Mouse (Mus musculus) small intestine, adult 2 months (tissue): ENCODE measurements at regions not wholly inside any gene's neighbourhood (a gene's known extent, or its start where the extent isn't known, plus 50 kb on each side); places are given as distances from the start of the nearest gene placed in this dataset.

Source experiments
- CTCF ChIP-seq: fragments of 200-500 bp; IDR thresholded peaks from 2 replicates; pipeline ENCODE4 v1.5.1; 2012; ENCODE audit warnings: low read depth, mild to moderate bottlenecking, control low read depth, inconsistent platforms, low read length, moderate library complexity, mixed read lengths; ENCODE audit not compliant: insufficient replicate concordance, insufficient read length; ENCODE audit errors: extremely low read depth
- POLR2A ChIP-seq: fragments of 200-500 bp; IDR thresholded peaks from 2 replicates; pipeline ENCODE4 v1.6.1; 2012; ENCODE audit warnings: low read depth, mild to moderate bottlenecking, control low read depth, inconsistent platforms, low read length, moderate library complexity

DNA sequence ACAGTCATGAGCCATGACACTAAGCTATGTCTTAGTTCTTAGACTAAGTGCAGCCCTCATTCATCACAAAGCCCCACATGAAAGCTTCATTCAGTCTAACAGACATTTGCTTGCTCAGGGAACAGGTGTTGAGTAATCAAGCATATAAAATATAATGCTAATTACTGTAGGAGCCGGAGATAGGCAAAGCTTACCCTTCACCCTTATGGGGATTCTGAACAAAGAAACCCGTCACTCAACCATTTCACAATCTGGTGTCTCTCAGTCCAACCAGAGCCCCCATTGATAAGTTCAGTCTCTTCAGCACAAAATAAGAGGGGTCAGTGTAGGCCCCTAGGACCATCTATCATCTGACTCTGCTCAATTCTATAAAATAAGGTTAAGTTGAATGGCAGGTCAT, 587.9 kb upstream of the Auts2 start:
- TF ChIP-seq CTCF (no peak), POLR2A (no peak)
